Mouse (Mus musculus) midbrain, embryonic 12.5 days (tissue): ENCODE measurements around the gene Ctdsp2. TPM values are rescaled to one million over a fixed set of nuclear protein-coding genes. Genes with fewer than 3 reads are reported as not detected.
A peak's percentile ranks its signal among the peaks of the same experiment; 100 is the strongest.

Experiments
- ATAC-seq: fragments of 200-750 bp; cut with Nextera tagmentation; 2 replicates; pipeline ENCODE4 v1.8.0; 2017; ENCODE audit warnings: low read depth, moderate TSS enrichment, moderate library complexity; ENCODE audit not compliant: low FRiP score
- H3K27ac ChIP-seq: fragments of 300-500 bp; sonication (generic); replicated peaks from 2 replicates; pipeline ENCODE4 v1.5.1; 2016; ENCODE audit warnings: mild to moderate bottlenecking
- H3K27me3 ChIP-seq: fragments of 300-500 bp; sonication (generic); 2 replicates; pipeline ENCODE4 v1.6.1; 2016; ENCODE audit warnings: mild to moderate bottlenecking
- H3K36me3 ChIP-seq: fragments of 300-500 bp; sonication (generic); 2 replicates; pipeline ENCODE4 v1.6.1; 2016
- H3K4me1 ChIP-seq: fragments of 300-500 bp; sonication (generic); 2 replicates; pipeline ENCODE4 v1.6.1; 2016
- H3K4me2 ChIP-seq: fragments of 300-500 bp; sonication (generic); replicated peaks from 2 replicates; pipeline ENCODE4 v1.6.1; 2016; ENCODE audit warnings: mild to moderate bottlenecking, moderate library complexity
- H3K4me3 ChIP-seq: fragments of 300-500 bp; sonication (generic); 2 replicates; pipeline ENCODE4 v1.5.1; 2016; ENCODE audit warnings: mild to moderate bottlenecking
- H3K9ac ChIP-seq: fragments of 300-500 bp; sonication (generic); replicated peaks from 2 replicates; pipeline ENCODE4 v1.6.1; 2016; ENCODE audit warnings: mild to moderate bottlenecking, moderate library complexity
- H3K9me3 ChIP-seq: fragments of 300-500 bp; sonication (generic); 2 replicates; pipeline ENCODE4 v1.6.1; 2016; ENCODE audit warnings: mild to moderate bottlenecking
- WGBS: fragments of 180-500 bp; shearing (Covaris S2); methylation state at CpG from one replicate; pipeline ENCODE4 v1.1.7; 2016; 5-methylcytosine and 5-hydroxymethylcytosine counted together
- polyA plus RNA-seq: library from polyadenylated mRNA; unstranded; fragments of >200 nt; fragmentation: Nextera tagmentation; extraction: Ambion mirVana; gene quantifications from 2 replicates; pipeline ENCODE4 v1.2.1, GENCODE M21; 2016

Ctdsp2 gene
- polyA plus RNA-seq, 1 experiment from 2014 or later: 40.1 TPM

GRCm38 (mm10) chr10:126984189-126985004 is 5.9 kb downstream of the Ctdsp2 start:
- H3K4me1 ChIP-seq: peaks cover 83% of the 10 kb centered on the region
- WGBS: 57% methylated on average over 5 of the region's 5 CpGs
- no peaks in the 10 kb centered on the region for H3K36me3 ChIP-seq
- no peaks in the 10 kb centered on the region for H3K9me3 ChIP-seq
- H3K27me3 ChIP-seq: no peaks in the 10 kb centered on the region
- H3K9ac ChIP-seq: peak overlapping the region; percentile 2; the same call in 1 of the 2 replicates
- no peak overlapping the region for H3K4me3 ChIP-seq
- peak overlapping the region; percentile 17 for H3K4me2 ChIP-seq
- peak overlapping the region; percentile 42 for H3K27ac ChIP-seq
- no peak for ATAC-seq

DNA sequence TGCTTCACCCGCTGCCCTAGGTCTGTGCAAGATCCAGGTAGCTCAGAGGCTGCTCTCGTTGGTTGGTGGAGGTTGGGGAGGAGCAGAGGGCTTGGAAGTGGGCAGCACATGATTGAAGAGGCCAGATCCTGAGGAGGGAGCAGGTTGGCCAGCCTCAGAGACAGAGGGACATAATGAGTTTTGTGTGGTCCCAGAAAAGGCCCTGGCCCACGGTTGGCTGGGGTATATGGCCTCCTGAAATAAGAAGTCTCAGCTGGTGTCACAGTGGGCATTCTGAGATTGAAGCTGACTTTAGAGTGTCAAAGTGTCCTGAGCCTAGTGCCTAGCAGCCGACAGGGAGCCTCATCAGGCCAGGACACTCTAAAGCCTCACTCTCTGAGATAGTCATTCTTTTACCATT is 6.6 kb downstream of the Ctdsp2 start:
- WGBS: 82% methylated on average over 4 of the region's 4 CpGs
- H3K4me1 ChIP-seq: peaks cover 84% of the 10 kb centered on the region
- no peak overlapping the region for H3K9ac ChIP-seq

DNA sequence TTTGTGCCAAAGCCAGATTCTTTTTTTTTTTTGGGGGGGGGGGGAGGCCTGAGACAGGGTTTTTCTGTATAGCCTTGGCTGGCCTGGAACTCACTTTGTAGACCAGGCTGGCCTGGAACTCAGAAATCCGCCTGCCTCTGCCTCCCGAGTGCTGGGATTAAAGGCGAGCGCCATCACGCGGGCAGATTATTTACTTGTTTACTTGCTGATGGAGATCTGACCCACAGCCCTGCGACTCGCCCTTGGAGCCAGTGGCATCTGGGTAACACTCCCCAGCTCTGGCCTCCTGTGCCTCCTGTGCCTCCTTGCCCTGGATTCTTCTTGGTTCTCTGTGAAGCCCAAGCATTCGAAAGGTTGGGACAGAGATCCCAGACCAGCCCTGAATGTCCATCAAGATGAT is 7.1 kb downstream of the Ctdsp2 start:
- Histone ChIP-seq H3K36me3 (no peaks in the 10 kb centered on the region), H3K27ac (no peak overlapping the region), H3K9ac (no peak overlapping the region), H3K4me2 (no peak overlapping the region), H3K4me3 (no peak overlapping the region), H3K9me3 (no peaks in the 10 kb centered on the region), H3K27me3 (no peaks in the 10 kb centered on the region), H3K4me1 (peaks cover 84% of the 10 kb centered on the region)
- WGBS: 91% methylated on average over 9 of the region's 9 CpGs
- no peak for ATAC-seq

More for the DNA sequence above, 6.6 kb downstream of the Ctdsp2 start:
- H3K4me2 ChIP-seq: no peak overlapping the region
- no peak overlapping the region for H3K4me3 ChIP-seq
- H3K36me3 ChIP-seq: no peaks in the 10 kb centered on the region
- no peak for ATAC-seq
- no peaks in the 10 kb centered on the region for H3K27me3 ChIP-seq
- no peaks in the 10 kb centered on the region for H3K9me3 ChIP-seq
- H3K27ac ChIP-seq: peak overlapping the region; percentile 42; the same call in 1 of the 2 replicates

- Histone ChIP-seq H3K9me3 (no peaks in the 10 kb centered on the region), H3K4me1 (peaks cover 75% of the 10 kb centered on the region), H3K27ac (peak overlapping the region; percentile 36; the same call in 1 of the 2 replicates), H3K9ac (no peak overlapping the region; the same call in 1 of the 2 replicates), H3K27me3 (no peaks in the 10 kb centered on the region), H3K4me2 (no peak overlapping the region), H3K36me3 (0 out of 2 replicates have a peak, but pooled peaks cover 5% of the 10 kb centered on the region), H3K4me3 (no peak overlapping the region)
- 67% methylated on average over 4 of the region's 4 CpGs for WGBS
- ATAC-seq: no peak
Measured at GRCm38 (mm10) chr10:126986541-126986961, 8.0 kb downstream of the Ctdsp2 start.

- H3K36me3 ChIP-seq: peaks cover 8% of the 10 kb centered on the region
- no peak for ATAC-seq
- WGBS: 61% methylated on average over 8 of the region's 8 CpGs
- H3K4me2 ChIP-seq: no peak overlapping the region
- no peaks in the 10 kb centered on the region for H3K27me3 ChIP-seq
- H3K4me3 ChIP-seq: no peak overlapping the region
- H3K9ac ChIP-seq: no peak overlapping the region
- H3K4me1 ChIP-seq: peaks cover 66% of the 10 kb centered on the region
- H3K27ac ChIP-seq: no peak overlapping the region
- H3K9me3 ChIP-seq: no peaks in the 10 kb centered on the region
Measured at GRCm38 (mm10) chr10:126987183-126988118, 8.9 kb downstream of the Ctdsp2 start.

GRCm38 (mm10) chr10:126988513-126989165 is 10.1 kb downstream of the Ctdsp2 start:
- Histone ChIP-seq H3K4me2 (no peak overlapping the region), H3K9ac (no peak overlapping the region; the same call in 1 of the 2 replicates), H3K36me3 (peaks cover 20% of the 10 kb centered on the region), H3K27me3 (no peaks in the 10 kb centered on the region), H3K4me1 (peaks cover 54% of the 10 kb centered on the region), H3K9me3 (no peaks in the 10 kb centered on the region), H3K4me3 (no peak overlapping the region), H3K27ac (0 out of 2 replicates have a peak overlapping the region, but pooled peaks have one; percentile 30)
- 72% methylated on average over 5 of the region's 5 CpGs for WGBS
- ATAC-seq: no peak

- no peak overlapping the region for H3K9ac ChIP-seq
- no peaks in the 10 kb centered on the region for H3K9me3 ChIP-seq
- no peaks in the 10 kb centered on the region for H3K27me3 ChIP-seq
- ATAC-seq: peak; percentile 78
- peaks cover 39% of the 10 kb centered on the region for H3K36me3 ChIP-seq
- no peak overlapping the region for H3K4me3 ChIP-seq
- peaks cover 38% of the 10 kb centered on the region for H3K4me1 ChIP-seq
- no peak overlapping the region for H3K4me2 ChIP-seq
- 63% methylated on average over 7 of the region's 7 CpGs for WGBS
- 0 out of 2 replicates have a peak overlapping the region, but pooled peaks have one; percentile 42 for H3K27ac ChIP-seq
Measured at GRCm38 (mm10) chr10:126990313-126991056, 12.0 kb downstream of the Ctdsp2 start.

GRCm38 (mm10) chr10:126991676-126992075 is 13.2 kb downstream of the Ctdsp2 start:
- no peak overlapping the region for H3K4me2 ChIP-seq
- no peak overlapping the region for H3K9ac ChIP-seq
- H3K36me3 ChIP-seq: peaks cover 47% of the 10 kb centered on the region
- no peak for ATAC-seq
- H3K27me3 ChIP-seq: no peaks in the 10 kb centered on the region
- WGBS: 81% methylated on average over 3 of the region's 3 CpGs
- H3K9me3 ChIP-seq: no peaks in the 10 kb centered on the region
- H3K4me1 ChIP-seq: peaks cover 28% of the 10 kb centered on the region
- H3K4me3 ChIP-seq: no peak overlapping the region
- no peak overlapping the region for H3K27ac ChIP-seq

- no peak overlapping the region for H3K27ac ChIP-seq
- H3K4me1 ChIP-seq: peaks cover 10% of the 10 kb centered on the region
- no peak for ATAC-seq
- no peak overlapping the region for H3K4me3 ChIP-seq
- H3K27me3 ChIP-seq: no peaks in the 10 kb centered on the region
- no peak overlapping the region for H3K9ac ChIP-seq
- WGBS: 96% methylated on average over 3 of the region's 3 CpGs
- peaks cover 62% of the 10 kb centered on the region for H3K36me3 ChIP-seq
- H3K4me2 ChIP-seq: no peak overlapping the region
- no peaks in the 10 kb centered on the region for H3K9me3 ChIP-seq
Measured at GRCm38 (mm10) chr10:126993621-126994020, 15.1 kb downstream of the Ctdsp2 start.

- H3K27me3 ChIP-seq: no peaks in the 10 kb centered on the region
- H3K36me3 ChIP-seq: peaks cover 66% of the 10 kb centered on the region
- H3K4me3 ChIP-seq: no peak overlapping the region
- ATAC-seq: no peak
- 82% methylated on average over 13 of the region's 13 CpGs for WGBS
- H3K9me3 ChIP-seq: no peaks in the 10 kb centered on the region
- no peak overlapping the region for H3K4me2 ChIP-seq
- no peak overlapping the region for H3K9ac ChIP-seq
- no peak overlapping the region for H3K27ac ChIP-seq
- H3K4me1 ChIP-seq: no peaks in the 10 kb centered on the region
Measured at GRCm38 (mm10) chr10:126997340-126998113, 19.0 kb downstream of the Ctdsp2 start.
